Mouse (Mus musculus) intestine, postnatal 0 days (tissue): ENCODE results near the gene Celf6. TPM values are rescaled to one million over a fixed set of nuclear protein-coding genes. Genes with fewer than 3 reads are reported as not detected.

Experiments
- ATAC-seq: fragments of 200-750 bp; cut with Nextera tagmentation; 2 replicates; pipeline ENCODE4 v1.8.0; 2017; ENCODE audit warnings: mild to moderate bottlenecking, moderate TSS enrichment, moderate library complexity
- H3K27ac ChIP-seq: fragments of 300-500 bp; sonication (generic); 2 replicates; pipeline ENCODE4 v1.5.1; 2014; ENCODE audit warnings: mild to moderate bottlenecking, low read depth, low read length, moderate library complexity
- H3K27me3 ChIP-seq: fragments of 300-500 bp; sonication (generic); replicated peaks from 2 replicates; pipeline ENCODE4 v1.6.1; 2014; ENCODE audit warnings: low read length, mixed read lengths; ENCODE audit not compliant: control insufficient read depth, insufficient read depth
- H3K36me3 ChIP-seq: fragments of 300-500 bp; sonication (generic); 2 replicates; pipeline ENCODE4 v1.6.1; 2014; ENCODE audit warnings: mild to moderate bottlenecking, moderate library complexity; ENCODE audit not compliant: control insufficient read depth, insufficient read depth
- H3K4me1 ChIP-seq: fragments of 300-500 bp; sonication (generic); replicated peaks from 2 replicates; pipeline ENCODE4 v1.6.1; 2014; ENCODE audit warnings: antibody characterized with exemption, low read length, mixed read lengths; ENCODE audit not compliant: control insufficient read depth, insufficient read depth
- H3K4me2 ChIP-seq: fragments of 300-500 bp; sonication (generic); replicated peaks from 2 replicates; pipeline ENCODE4 v1.6.1; 2014; ENCODE audit warnings: low read depth, mild to moderate bottlenecking, moderate library complexity
- H3K4me3 ChIP-seq: fragments of 300-500 bp; sonication (generic); 2 replicates; pipeline ENCODE4 v1.5.1; 2014; ENCODE audit warnings: low read depth, low read length
- H3K9ac ChIP-seq: fragments of 300-500 bp; sonication (generic); 2 replicates; pipeline ENCODE4 v1.6.1; 2014; ENCODE audit warnings: mild to moderate bottlenecking, low read depth, low read length
- H3K9me3 ChIP-seq: fragments of 300-500 bp; sonication (generic); 2 replicates; pipeline ENCODE4 v1.6.1; 2016; ENCODE audit warnings: mixed run types; ENCODE audit not compliant: control insufficient read depth
- CTCF ChIP-seq: sonication (generic); IDR thresholded peaks from 2 replicates; pipeline ENCODE4 v1.5.1; 2016; ENCODE audit warnings: low read depth, mild to moderate bottlenecking, control low read depth, antibody characterized with exemption, moderate library complexity
- WGBS: fragments of 180-500 bp; shearing (Covaris S2); extraction: QIAGEN DNeasy Blood & Tissue Kit; methylation state at CpG from one replicate; pipeline ENCODE4 v1.1.7; 2014; 5-methylcytosine and 5-hydroxymethylcytosine counted together
- polyA plus RNA-seq: library from polyadenylated mRNA; unstranded; fragments of >200 nt; fragmentation: Nextera tagmentation; extraction: Ambion mirVana; gene quantifications from 2 replicates; pipeline ENCODE4 v1.2.1, GENCODE M21; 2015

Gene Celf6
- polyA plus RNA-seq, 1 experiment from 2014 or later, result 2.2 TPM

DNA sequence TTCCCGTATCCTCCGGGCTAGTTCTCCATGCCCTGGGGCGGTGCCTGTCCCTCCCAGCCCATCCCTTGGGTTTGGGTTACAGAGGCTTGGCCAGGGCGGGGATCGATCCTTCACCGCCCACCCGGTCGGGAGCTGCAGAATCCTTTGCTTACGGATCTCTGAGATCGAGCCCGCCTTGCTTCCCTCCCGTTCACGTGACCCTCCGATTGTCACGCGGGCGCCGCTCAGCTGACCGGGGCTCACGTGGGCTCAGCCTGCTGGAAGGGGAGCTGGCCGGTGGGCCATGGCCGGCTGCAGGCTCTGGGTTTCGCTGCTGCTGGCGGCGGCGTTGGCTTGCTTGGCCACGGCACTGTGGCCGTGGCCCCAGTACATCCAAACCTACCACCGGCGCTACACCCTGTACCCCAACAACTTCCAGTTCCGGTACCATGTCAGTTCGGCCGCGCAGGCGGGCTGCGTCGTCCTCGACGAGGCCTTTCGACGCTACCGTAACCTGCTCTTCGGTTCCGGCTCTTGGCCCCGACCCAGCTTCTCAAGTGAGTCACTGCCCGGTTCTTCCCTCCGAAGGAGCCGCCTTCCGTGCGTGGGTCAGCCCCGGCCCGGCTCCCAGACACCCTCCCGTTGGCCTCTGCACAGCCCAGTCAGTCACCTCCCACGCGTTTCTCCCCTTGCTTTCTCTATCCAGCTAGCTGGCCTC lies 38.1 kb upstream of the Celf6 start, which contains the start of the genes Hexa and Tmem202:
Gene Hexa, plus strand, starts transcription at position 100 of the 697 bp plus-strand sequence.
Gene Tmem202, minus strand, starts transcription at position 407 of the 697 bp plus-strand sequence.
- no peak for TF ChIP-seq CTCF
- Histone ChIP-seq H3K4me3 (peak within 1 kb of the TSS; percentile 69), H3K27me3 (no peaks in the 10 kb centered on the region), H3K9ac (peak within 1 kb of the TSS; percentile 85), H3K4me2 (peak within 1 kb of the TSS; percentile 74), H3K27ac (peak within 1 kb of the TSS; percentile 90), H3K9me3 (no peaks in the 10 kb centered on the region), H3K4me1 (no peaks in the 10 kb centered on the region), H3K36me3 (no peaks in the 10 kb centered on the region; the same call in 1 of the 2 replicates)
- WGBS, result under 1% methylated on average over 55 of the region's 55 CpGs
- ATAC-seq, result peak; percentile 69

DNA sequence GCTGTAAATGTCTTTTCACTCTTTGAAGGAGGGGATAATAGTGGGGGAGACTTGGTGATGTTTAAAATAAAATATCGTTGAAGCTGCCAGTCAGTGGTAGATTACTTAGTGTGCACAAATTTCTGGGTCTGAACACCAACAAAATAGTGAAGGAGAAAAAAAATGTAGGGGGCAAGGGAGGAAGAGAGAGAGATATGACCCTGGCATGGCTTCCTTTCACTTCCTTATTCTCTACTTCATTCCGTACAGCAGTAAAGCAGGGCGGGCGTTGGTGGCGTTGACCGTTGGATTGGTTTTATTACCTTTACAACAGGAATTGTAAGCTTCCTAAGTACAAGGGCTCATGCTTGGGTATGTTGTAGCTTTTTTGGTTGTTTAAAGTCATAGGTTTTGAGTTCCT lies 36.1 kb upstream of the Celf6 start:
- WGBS, result 50% methylated on average over 6 of the region's 6 CpGs
- peak overlapping the region; percentile 35; the same call in 1 of the 2 replicates for H3K27ac ChIP-seq
- H3K4me1 ChIP-seq, result no peaks in the 10 kb centered on the region
- H3K4me2 ChIP-seq, result peak overlapping the region; percentile 74
- H3K27me3 ChIP-seq, result no peaks in the 10 kb centered on the region
- peak overlapping the region; percentile 69 for H3K4me3 ChIP-seq
- no peaks in the 10 kb centered on the region; the same call in 1 of the 2 replicates for H3K36me3 ChIP-seq
- no peaks in the 10 kb centered on the region for H3K9me3 ChIP-seq
- no peak overlapping the region for H3K9ac ChIP-seq
- TF ChIP-seq CTCF, result no peak
- ATAC-seq, result peak; percentile 48; the same call in 1 of the 2 replicates

- Histone ChIP-seq H3K4me3 (no peak overlapping the region), H3K9ac (no peak overlapping the region), H3K4me1 (no peaks in the 10 kb centered on the region), H3K4me2 (peak overlapping the region; percentile 74), H3K36me3 (no peaks in the 10 kb centered on the region; the same call in 1 of the 2 replicates), H3K27me3 (no peaks in the 10 kb centered on the region), H3K9me3 (no peaks in the 10 kb centered on the region), H3K27ac (no peak overlapping the region)
- no peak for ATAC-seq
- TF ChIP-seq CTCF, result no peak
Observed at GRCm38 (mm10) chr9:59542766-59543324, 34.9 kb upstream of the Celf6 start.

DNA sequence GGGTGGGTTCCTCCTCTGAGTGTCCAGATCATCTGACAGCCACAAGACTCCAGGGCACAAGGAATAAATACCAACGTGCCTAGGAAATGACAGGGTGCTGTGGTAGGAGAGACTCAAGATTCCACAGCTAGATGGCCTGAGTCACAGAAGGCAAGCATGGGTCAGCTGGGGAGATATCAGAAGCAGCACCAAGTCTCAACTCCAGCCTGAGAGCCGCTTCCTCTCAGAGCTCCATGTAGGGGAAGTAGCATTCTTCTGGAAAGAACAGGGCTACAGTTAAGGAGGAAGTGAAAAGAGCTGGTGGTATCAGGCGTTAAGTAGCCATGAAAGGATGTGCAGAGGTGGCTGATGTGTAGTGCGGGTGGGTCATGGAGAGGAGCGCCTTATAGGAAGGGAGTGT lies 33.0 kb upstream of the Celf6 start:
- Histone ChIP-seq H3K27ac (peak overlapping the region; percentile 50; the same call in 1 of the 2 replicates), H3K9ac (no peak overlapping the region), H3K4me3 (no peak overlapping the region), H3K9me3 (no peaks in the 10 kb centered on the region), H3K4me2 (peak overlapping the region; percentile 18; the same call in 1 of the 2 replicates), H3K4me1 (no peaks in the 10 kb centered on the region), H3K36me3 (no peaks in the 10 kb centered on the region; the same call in 1 of the 2 replicates), H3K27me3 (no peaks in the 10 kb centered on the region)
- no peak for ATAC-seq
- 67% methylated on average over 5 of the region's 5 CpGs for WGBS
- no peak for TF ChIP-seq CTCF

DNA sequence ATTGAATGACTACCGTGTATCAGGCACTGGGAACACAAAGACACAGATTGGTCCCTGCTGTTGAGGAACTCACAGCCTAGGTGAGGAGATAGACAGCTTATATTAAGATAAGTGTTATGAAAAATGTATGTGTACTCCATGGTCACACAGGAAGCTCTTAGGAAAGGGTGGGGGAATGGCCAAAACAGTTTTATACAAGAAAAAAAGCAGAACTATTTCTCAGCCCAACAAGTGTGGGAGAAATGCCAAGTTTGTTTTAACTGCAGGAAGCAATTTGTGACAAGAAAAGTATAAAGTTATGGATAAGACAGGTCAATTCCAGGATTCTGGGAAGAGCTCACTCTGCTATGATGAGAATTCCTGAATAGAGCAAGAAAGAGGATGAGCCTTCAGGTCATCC lies 29.8 kb upstream of the Celf6 start:
- Histone ChIP-seq H3K9me3 (no peaks in the 10 kb centered on the region), H3K27ac (no peak overlapping the region), H3K4me2 (no peak overlapping the region), H3K27me3 (no peaks in the 10 kb centered on the region), H3K36me3 (no peaks in the 10 kb centered on the region; the same call in 1 of the 2 replicates), H3K4me1 (no peaks in the 10 kb centered on the region), H3K9ac (no peak overlapping the region), H3K4me3 (no peak overlapping the region)
- ATAC-seq, result no peak
- 70% methylated on average over 1 of the region's 1 CpGs for whole genome bisulfite sequencing
- TF ChIP-seq CTCF, result no peak

- WGBS, result 37% methylated on average over 2 of the region's 2 CpGs
- ATAC-seq, result no peak
Observed at GRCm38 (mm10) chr9:59548961-59549487, 28.7 kb upstream of the Celf6 start.

More at GRCm38 (mm10) chr9:59548961-59549487, 28.7 kb upstream of the Celf6 start:
- Histone ChIP-seq H3K4me3 (no peak overlapping the region), H3K9me3 (no peaks in the 10 kb centered on the region), H3K27me3 (no peaks in the 10 kb centered on the region), H3K4me1 (no peaks in the 10 kb centered on the region), H3K4me2 (no peak overlapping the region), H3K27ac (no peak overlapping the region), H3K36me3 (no peaks in the 10 kb centered on the region; the same call in 1 of the 2 replicates), H3K9ac (no peak overlapping the region)
- no peak for TF ChIP-seq CTCF
